Mouse (Mus musculus) lung, adult 2 months (tissue): ENCODE measurements around the gene Cfap46.

Experiments
- CTCF ChIP-seq: fragments of 200-500 bp; IDR thresholded peaks from 2 replicates; pipeline ENCODE4 v1.5.1; 2011; ENCODE audit warnings: mild to moderate bottlenecking, low read length, control low read depth; ENCODE audit not compliant: insufficient read depth
- POLR2A ChIP-seq: fragments of 200-500 bp; IDR thresholded peaks from 2 replicates; pipeline ENCODE4 v1.6.1; 2011; ENCODE audit warnings: low read depth, mild to moderate bottlenecking, control low read depth, low read length, borderline replicate concordance; ENCODE audit errors: extremely low read depth

GRCm38 (mm10) chr7:139565998-139566397 is 117.6 kb downstream of the Cfap46 start:
- TF ChIP-seq CTCF (no peak), POLR2A (no peak)
